Mouse (Mus musculus) intestine, embryonic 14.5 days (tissue): ENCODE measurements around the gene Rrn3. TPM values are rescaled to one million over a fixed set of nuclear protein-coding genes. Genes with fewer than 3 reads are reported as not detected.
A peak's percentile ranks its signal among the peaks of the same experiment; 100 is the strongest.

ENCODE experiments used
- ATAC-seq: fragments of 200-750 bp; cut with Nextera tagmentation; replicated peaks from 2 replicates; pipeline ENCODE4 v1.8.0; 2017; ENCODE audit warnings: low read depth, moderate number of reproducible peaks, moderate TSS enrichment, moderate library complexity; ENCODE audit not compliant: low FRiP score, low TSS enrichment
- DNase-seq: peaks from one replicate; pipeline ENCODE4 v3.0.0-alpha.2; 2018; ENCODE audit warnings: low spot score
- H3K27ac ChIP-seq: fragments of 300-500 bp; sonication (generic); 2 replicates; pipeline ENCODE4 v1.5.1; 2014; ENCODE audit warnings: low read depth, mild to moderate bottlenecking, control low read depth
- H3K27me3 ChIP-seq: fragments of 300-500 bp; sonication (generic); replicated peaks from 2 replicates; pipeline ENCODE4 v1.6.1; 2014; ENCODE audit warnings: low read length, control low read depth; ENCODE audit not compliant: control insufficient read depth, insufficient read depth
- H3K36me3 ChIP-seq: fragments of 300-500 bp; sonication (generic); 2 replicates; pipeline ENCODE4 v1.6.1; 2014; ENCODE audit warnings: low read length, control low read depth; ENCODE audit not compliant: control insufficient read depth, insufficient read depth
- H3K4me1 ChIP-seq: fragments of 300-500 bp; sonication (generic); replicated peaks from 2 replicates; pipeline ENCODE4 v1.6.1; 2014; ENCODE audit warnings: low read length, control low read depth, mixed read lengths; ENCODE audit not compliant: control insufficient read depth, insufficient read depth
- H3K4me2 ChIP-seq: fragments of 300-500 bp; sonication (generic); 2 replicates; pipeline ENCODE4 v1.6.1; 2014; ENCODE audit warnings: low read length
- H3K4me3 ChIP-seq: fragments of 300-500 bp; sonication (generic); 2 replicates; pipeline ENCODE4 v1.5.1; 2014; ENCODE audit warnings: low read depth, low read length, control low read depth, mixed read lengths
- H3K9ac ChIP-seq: fragments of 300-500 bp; sonication (generic); 2 replicates; pipeline ENCODE4 v1.6.1; 2014; ENCODE audit warnings: mild to moderate bottlenecking, low read length
- H3K9me3 ChIP-seq: fragments of 300-500 bp; sonication (generic); 2 replicates; pipeline ENCODE4 v1.6.1; 2016; ENCODE audit warnings: low read length, control low read depth; ENCODE audit not compliant: control insufficient read depth
- WGBS: fragments of 180-500 bp; shearing (Covaris S2); extraction: QIAGEN DNeasy Blood & Tissue Kit; methylation state at CpG from one replicate; pipeline ENCODE4 v1.1.7; 2014; 5-methylcytosine and 5-hydroxymethylcytosine counted together
- polyA plus RNA-seq: library from polyadenylated mRNA; unstranded; fragments of >200 nt; fragmentation: Nextera tagmentation; extraction: Ambion mirVana; gene quantifications from 2 replicates; pipeline ENCODE4 v1.2.1, GENCODE M21; 2014

The Rrn3 gene
- polyA plus RNA-seq, 1 experiment from 2014 or later: 54.4 TPM

- Histone ChIP-seq H3K27ac (no peak overlapping the region), H3K4me3 (no peak overlapping the region), H3K9me3 (no peaks in the 10 kb centered on the region), H3K4me2 (peak overlapping the region; percentile 84; the same call in 1 of the 2 replicates), H3K27me3 (no peaks in the 10 kb centered on the region), H3K36me3 (peaks cover 8% of the 10 kb centered on the region; the same call in 1 of the 2 replicates), H3K9ac (no peak overlapping the region), H3K4me1 (peaks cover 11% of the 10 kb centered on the region)
- 97% methylated on average over 5 of the region's 5 CpGs for WGBS
- ATAC-seq (no peak), DNase-seq (no peak)
Measured at GRCm38 (mm10) chr16:13820771-13821170, 40.3 kb downstream of the Rrn3 start.

- Histone ChIP-seq H3K27ac (no peak overlapping the region), H3K9ac (no peak overlapping the region), H3K9me3 (no peaks in the 10 kb centered on the region), H3K27me3 (no peaks in the 10 kb centered on the region), H3K4me3 (no peak overlapping the region), H3K4me1 (no peaks in the 10 kb centered on the region; the same call in 1 of the 2 replicates), H3K36me3 (peaks cover 42% of the 10 kb centered on the region), H3K4me2 (no peak overlapping the region)
- ATAC-seq (no peak), DNase-seq (no peak)
- WGBS: 78% methylated on average over 7 of the region's 7 CpGs
Measured at GRCm38 (mm10) chr16:13825781-13826490, 45.4 kb downstream of the Rrn3 start.

- Histone ChIP-seq H3K4me3 (no peak overlapping the region), H3K27ac (no peak overlapping the region), H3K36me3 (peaks cover 47% of the 10 kb centered on the region), H3K9ac (no peak overlapping the region), H3K4me1 (no peaks in the 10 kb centered on the region), H3K9me3 (no peaks in the 10 kb centered on the region), H3K27me3 (no peaks in the 10 kb centered on the region), H3K4me2 (no peak overlapping the region)
- no peak for DNase-seq
- no peak for ATAC-seq
- 80% methylated on average over 4 of the region's 4 CpGs for WGBS
Measured at GRCm38 (mm10) chr16:13826511-13826910, 46.0 kb downstream of the Rrn3 start.

GRCm38 (mm10) chr16:13830444-13830843 lies 49.9 kb downstream of the Rrn3 start:
- Histone ChIP-seq H3K9me3 (no peaks in the 10 kb centered on the region), H3K36me3 (peaks cover 86% of the 10 kb centered on the region), H3K4me3 (no peak overlapping the region), H3K27ac (no peak overlapping the region), H3K4me2 (no peak overlapping the region), H3K27me3 (no peaks in the 10 kb centered on the region), H3K9ac (no peak overlapping the region), H3K4me1 (no peaks in the 10 kb centered on the region)
- 85% methylated on average over 10 of the region's 10 CpGs for WGBS
- ATAC-seq (no peak), DNase-seq (no peak)

GRCm38 (mm10) chr16:13831606-13832005 lies 51.1 kb downstream of the Rrn3 start:
- 90% methylated on average over 5 of the region's 5 CpGs for WGBS

GRCm38 (mm10) chr16:13834382-13834781 lies 53.9 kb downstream of the Rrn3 start:
- H3K36me3 ChIP-seq: peaks cover 98% of the 10 kb centered on the region
- H3K27ac ChIP-seq: no peak overlapping the region
- DNase-seq (no peak), ATAC-seq (no peak)
- H3K4me2 ChIP-seq: no peak overlapping the region
- no peaks in the 10 kb centered on the region for H3K9me3 ChIP-seq
- H3K9ac ChIP-seq: no peak overlapping the region
- H3K4me3 ChIP-seq: no peak overlapping the region
- H3K4me1 ChIP-seq: no peaks in the 10 kb centered on the region
- 94% methylated on average over 5 of the region's 5 CpGs for WGBS
- no peaks in the 10 kb centered on the region for H3K27me3 ChIP-seq

More at GRCm38 (mm10) chr16:13831606-13832005, 51.1 kb downstream of the Rrn3 start:
- Histone ChIP-seq H3K4me3 (no peak overlapping the region), H3K4me2 (no peak overlapping the region), H3K27me3 (no peaks in the 10 kb centered on the region), H3K4me1 (no peaks in the 10 kb centered on the region), H3K27ac (no peak overlapping the region), H3K9ac (no peak overlapping the region), H3K36me3 (peaks cover 94% of the 10 kb centered on the region), H3K9me3 (no peaks in the 10 kb centered on the region)
- DNase-seq (no peak), ATAC-seq (no peak)

GRCm38 (mm10) chr16:13840056-13840455 lies 59.5 kb downstream of the Rrn3 start:
- no peaks in the 10 kb centered on the region for H3K27me3 ChIP-seq
- H3K27ac ChIP-seq: no peak overlapping the region
- 93% methylated on average over 7 of the region's 7 CpGs for WGBS
- no peaks in the 10 kb centered on the region for H3K9me3 ChIP-seq
- no peak for ATAC-seq
- no peak for DNase-seq
- H3K9ac ChIP-seq: no peak overlapping the region
- H3K36me3 ChIP-seq: peaks cover 94% of the 10 kb centered on the region
- H3K4me1 ChIP-seq: no peaks in the 10 kb centered on the region
- H3K4me3 ChIP-seq: no peak overlapping the region
- H3K4me2 ChIP-seq: no peak overlapping the region

GRCm38 (mm10) chr16:13840956-13841355 lies 60.4 kb downstream of the Rrn3 start:
- WGBS: 95% methylated on average over 3 of the region's 3 CpGs
- Histone ChIP-seq H3K9ac (no peak overlapping the region), H3K36me3 (peaks cover 94% of the 10 kb centered on the region), H3K27ac (no peak overlapping the region), H3K27me3 (no peaks in the 10 kb centered on the region), H3K4me2 (no peak overlapping the region), H3K4me3 (no peak overlapping the region), H3K9me3 (no peaks in the 10 kb centered on the region), H3K4me1 (no peaks in the 10 kb centered on the region)
- ATAC-seq (no peak), DNase-seq (no peak)

- H3K27ac ChIP-seq: no peak overlapping the region
- H3K9me3 ChIP-seq: no peaks in the 10 kb centered on the region
- H3K4me2 ChIP-seq: no peak overlapping the region
- H3K27me3 ChIP-seq: no peaks in the 10 kb centered on the region
- peaks cover 87% of the 10 kb centered on the region for H3K36me3 ChIP-seq
- WGBS: 94% methylated on average over 5 of the region's 5 CpGs
- no peak overlapping the region for H3K9ac ChIP-seq
- no peaks in the 10 kb centered on the region for H3K4me1 ChIP-seq
- no peak overlapping the region for H3K4me3 ChIP-seq
- DNase-seq (no peak), ATAC-seq (no peak)
Measured at GRCm38 (mm10) chr16:13845031-13845430, 64.5 kb downstream of the Rrn3 start.
